8 mouse cellular contexts compared by ENCODE assay signal in the genomic region with DNA sequence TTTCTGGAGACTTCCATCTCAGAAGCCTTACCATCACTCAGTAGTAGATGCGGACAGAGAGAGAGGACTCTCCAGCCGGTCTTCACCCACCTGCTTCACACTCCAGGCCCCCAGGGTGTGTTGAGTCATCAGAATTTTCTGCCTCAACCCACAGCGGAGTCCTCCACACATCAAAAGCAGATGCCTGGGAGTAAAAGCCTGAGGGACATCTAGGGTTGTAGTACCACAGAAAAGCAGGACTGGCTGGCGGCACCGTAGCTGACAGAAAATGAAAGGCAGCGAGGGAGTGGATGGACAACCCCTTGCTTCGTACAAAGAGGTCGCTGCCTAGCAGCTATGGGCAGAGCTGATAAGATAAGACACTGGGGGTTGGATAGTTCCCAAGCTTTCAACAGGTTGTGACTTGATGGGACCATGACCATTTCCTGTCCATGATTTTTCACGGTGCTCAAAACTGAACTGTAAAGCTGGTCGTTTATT. TPM values are rescaled to one million over a fixed set of nuclear protein-coding genes. Genes with fewer than 3 reads are reported as not detected.
DNase-seq lines count a peak whose midpoint lies in the region; ATAC-seq and TF ChIP-seq lines count a peak whose summit lies in the region.
"Had no signal": no experiment of that assay in that cellular context is flagged by ENCODE, and none has a peak within 500 bp of the region (broad histone marks: within the 10 kb centered on the region; RNA-seq: fewer than 3 reads in every experiment).

No protein-coding gene starts in this region.

- 60% methylated on average over 10 of the region's 10 CpGs for WGBS in kidney, postnatal 0 days
- WGBS in forebrain, embryonic 14.5 days, result 45% methylated on average over 10 of the region's 10 CpGs
- 41% methylated on average over 10 of the region's 10 CpGs for WGBS in midbrain, embryonic 14.5 days

- H3K4me2 ChIP-seq in kidney, postnatal 0 days (ENCODE audit: low read length), result peak overlapping the region; percentile 95; the same call in 1 of the 2 replicates
- H3K4me2 ChIP-seq in forebrain, embryonic 14.5 days (ENCODE audit: low read length), result peak overlapping the region; percentile 94
- peak overlapping the region; percentile 98; the same call in 1 of the 2 replicates for H3K4me2 ChIP-seq in midbrain, embryonic 14.5 days (ENCODE audit: low read length)

- no peak for DNase-seq in kidney, postnatal 0 days (ENCODE audit: low spot score)
- DNase-seq in kidney, postnatal 14 days, result no peak
- DNase-seq in ZHBTc4 (ENCODE audit: low read depth, low spot score), result peak; percentile 66
- DNase-seq in forebrain, embryonic 14.5 days (ENCODE audit: low spot score), result peak; percentile 4
- DNase-seq in midbrain, embryonic 14.5 days, result no peak
- no peak for DNase-seq in thymus, postnatal 14 days
- no peak for DNase-seq in thymus, postnatal 10 days (ENCODE audit: low spot score in 2 of 2)
- DNase-seq: layer of hippocampus, postnatal 36 days had no signal

- ATAC-seq in kidney, postnatal 0 days (replicated peaks; ENCODE audit: low FRiP score, low read depth), result no peak
- no peak for ATAC-seq in forebrain, embryonic 14.5 days
- no peak for ATAC-seq in midbrain, embryonic 14.5 days (ENCODE audit: low FRiP score, low TSS enrichment)

- no peaks in the 10 kb centered on the region for H3K36me3 ChIP-seq in kidney, postnatal 0 days (ENCODE audit: insufficient read depth, low read length)
- H3K36me3 ChIP-seq in forebrain, embryonic 14.5 days (ENCODE audit: control insufficient read depth, insufficient read depth, low read length), result no peaks in the 10 kb centered on the region
- no peaks in the 10 kb centered on the region for H3K36me3 ChIP-seq in midbrain, embryonic 14.5 days (ENCODE audit: control insufficient read depth, insufficient read depth, low read length)

- no peak for TF ChIP-seq CTCF in kidney, postnatal 0 days (IDR thresholded peaks at IDR 0.05; ENCODE audit: low read depth)

- no peak overlapping the region for H3K9ac ChIP-seq in kidney, postnatal 0 days (ENCODE audit: low read depth, low read length)
- no peak overlapping the region for H3K9ac ChIP-seq in forebrain, embryonic 14.5 days (ENCODE audit: low read length)
- H3K9ac ChIP-seq in midbrain, embryonic 14.5 days (replicated peaks; ENCODE audit: low read length), result no peak overlapping the region

- no peak overlapping the region for H3K27ac ChIP-seq in kidney, postnatal 0 days
- H3K27ac ChIP-seq in forebrain, embryonic 14.5 days (ENCODE audit: low read depth, low read length), result no peak overlapping the region
- H3K27ac ChIP-seq in midbrain, embryonic 14.5 days (replicated peaks; ENCODE audit: low read depth, low read length), result no peak overlapping the region

- H3K9me3 ChIP-seq in kidney, postnatal 0 days (replicated peaks; ENCODE audit: low read length), result no peaks in the 10 kb centered on the region
- no peaks in the 10 kb centered on the region for H3K9me3 ChIP-seq in forebrain, embryonic 14.5 days (replicated peaks; ENCODE audit: control insufficient read depth, low read length)
- H3K9me3 ChIP-seq in midbrain, embryonic 14.5 days (ENCODE audit: control insufficient read depth, low read length), result no peaks in the 10 kb centered on the region

- no peaks in the 10 kb centered on the region for H3K27me3 ChIP-seq in kidney, postnatal 0 days (ENCODE audit: insufficient read depth, low read length)
- no peaks in the 10 kb centered on the region for H3K27me3 ChIP-seq in forebrain, embryonic 14.5 days (replicated peaks; ENCODE audit: control insufficient read depth, insufficient read depth, low read length)
- H3K27me3 ChIP-seq in midbrain, embryonic 14.5 days (ENCODE audit: control insufficient read depth, insufficient read depth, low read length), result peaks cover 6% of the 10 kb centered on the region

- 0 out of 2 replicates have a peak overlapping the region, but pooled peaks have one; percentile 80 for H3K4me3 ChIP-seq in kidney, postnatal 0 days (replicated peaks; ENCODE audit: low read depth, low read length)
- H3K4me3 ChIP-seq in forebrain, embryonic 14.5 days (ENCODE audit: low read depth, low read length), result no peak overlapping the region
- H3K4me3 ChIP-seq in midbrain, embryonic 14.5 days (replicated peaks; ENCODE audit: low read depth, low read length), result no peak overlapping the region

- no peaks in the 10 kb centered on the region for H3K4me1 ChIP-seq in kidney, postnatal 0 days (replicated peaks; ENCODE audit: insufficient read depth, low read length)
- H3K4me1 ChIP-seq in forebrain, embryonic 14.5 days (ENCODE audit: control insufficient read depth, insufficient read depth, low read length), result 0 out of 2 replicates have a peak, but pooled peaks cover 2% of the 10 kb centered on the region
- H3K4me1 ChIP-seq in midbrain, embryonic 14.5 days (ENCODE audit: control insufficient read depth, insufficient read depth, low read length), result 0 out of 2 replicates have a peak, but pooled peaks cover 6% of the 10 kb centered on the region

RNA-seq across cellular contexts. Expression of a gene that starts 0.7 kb away (rescaled TPM):
- 23.1 and 24.9 TPM in 2 replicates for polyA plus RNA-seq in kidney, postnatal 0 days (2015; fragmentation: Nextera tagmentation; extraction: Ambion mirVana)
- polyA plus RNA-seq in forebrain, embryonic 14.5 days (2014; fragmentation: Nextera tagmentation; extraction: Ambion mirVana), result 33.8 and 35.2 TPM in 2 replicates
- 9.8 and 20.6 TPM in 2 replicates for polyA plus RNA-seq in midbrain, embryonic 14.5 days (2014; fragmentation: Nextera tagmentation; extraction: Ambion mirVana)

Comparison
In these comparisons a context has a peak if more than half of its experiments do, and no peak if none do; other contexts are left out.
1. DNase-seq: peak in ZHBTc4 (single experiment) and forebrain, embryonic 14.5 days (single experiment); none in kidney, postnatal 0 days (single experiment), kidney, postnatal 14 days (single experiment), midbrain, embryonic 14.5 days (single experiment), thymus, postnatal 14 days (single experiment) and thymus, postnatal 10 days (0 of 2).
2. Peak in every context shown above with its lines, with median percentiles within 50 percentile points of each other: H3K4me2 ChIP-seq.